Mouse (Mus musculus) olfactory bulb, adult 2 months (tissue): ENCODE results near the gene Tns2. TPM values are rescaled to one million over a fixed set of nuclear protein-coding genes. Genes with fewer than 3 reads are reported as not detected.

Source experiments
- H3K27ac ChIP-seq: fragments of 200-500 bp; 2 replicates; pipeline ENCODE4 v1.5.1; 2012; ENCODE audit warnings: low read depth, low read length; ENCODE audit not compliant: insufficient read depth
- H3K4me1 ChIP-seq: fragments of 200-500 bp; 2 replicates; pipeline ENCODE4 v1.6.1; 2012; ENCODE audit warnings: low read length; ENCODE audit not compliant: control insufficient read depth, insufficient read depth
- H3K4me3 ChIP-seq: fragments of 200-500 bp; 2 replicates; pipeline ENCODE4 v1.5.1; 2012; ENCODE audit warnings: mild to moderate bottlenecking, low read depth, low read length, moderate library complexity; ENCODE audit not compliant: insufficient read depth
- CTCF ChIP-seq: fragments of 200-500 bp; IDR thresholded peaks from 2 replicates; pipeline ENCODE4 v1.5.1; 2012; ENCODE audit warnings: low read depth, mild to moderate bottlenecking, low read length, moderate library complexity; ENCODE audit not compliant: insufficient read depth
- POLR2A ChIP-seq: fragments of 200-500 bp; IDR thresholded peaks from 2 replicates; pipeline ENCODE4 v1.6.1; 2012; ENCODE audit warnings: mild to moderate bottlenecking, low read depth, low read length, moderate library complexity; ENCODE audit not compliant: insufficient read depth
- WGBS: fragments of 180-500 bp; shearing (Covaris S2); methylation state at CpG from one replicate; pipeline ENCODE4 v1.1.7; 2018; 5-methylcytosine and 5-hydroxymethylcytosine counted together
- polyA plus RNA-seq: library from polyadenylated mRNA; stranded (reverse); fragments of >200 nt; gene quantifications from 2 replicates; pipeline ENCODE4 v1.2.4, GENCODE M21; 2012; ENCODE audit warnings: low replicate concordance; ENCODE audit not compliant: missing spikeins, insufficient read depth, insufficient read length

Gene Tns2
- polyA plus RNA-seq, 1 experiment = not detected

DNA sequence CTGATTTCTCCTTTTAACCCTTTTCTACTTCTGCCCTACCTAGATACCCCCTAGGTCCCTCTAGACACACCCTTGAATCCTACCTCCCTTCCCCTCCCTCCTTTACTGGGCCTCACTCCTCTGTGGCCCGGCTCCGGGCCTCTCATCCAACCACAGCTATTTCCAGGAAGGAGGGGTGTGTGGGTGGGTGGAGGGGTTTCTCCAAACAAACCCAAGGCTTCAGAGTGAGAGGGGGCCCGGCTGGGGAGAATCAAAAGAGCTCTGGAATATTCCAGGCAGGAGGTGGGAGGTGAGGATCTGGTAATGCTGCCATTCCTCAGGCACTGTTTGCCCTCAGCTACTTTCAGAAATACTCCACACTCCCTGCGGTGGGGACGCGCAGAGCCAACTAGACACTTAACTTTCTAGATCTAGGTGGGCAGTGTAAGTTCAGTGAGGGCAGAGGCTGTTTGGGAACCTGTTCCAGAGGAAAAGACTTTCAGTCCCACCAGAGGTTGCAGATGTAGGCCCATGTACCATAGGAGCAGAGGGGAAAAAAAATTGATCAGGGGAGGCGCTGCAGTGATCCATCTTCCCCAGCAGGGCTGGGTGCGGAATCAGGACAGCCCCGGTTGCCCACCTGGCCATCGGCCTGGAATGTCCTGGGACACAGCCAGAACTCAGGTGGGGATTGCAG, 921 bp downstream of the Tns2 start:
- Histone ChIP-seq H3K27ac (peak overlapping the region; percentile 38), H3K4me3 (peak overlapping the region; percentile 60), H3K4me1 (peaks cover 60% of the 10 kb centered on the region)
- WGBS = 49% methylated on average over 10 of the region's 10 CpGs
- TF ChIP-seq POLR2A (no peak), CTCF (peak; percentile 46; the same call in 1 of the 2 replicates)

DNA sequence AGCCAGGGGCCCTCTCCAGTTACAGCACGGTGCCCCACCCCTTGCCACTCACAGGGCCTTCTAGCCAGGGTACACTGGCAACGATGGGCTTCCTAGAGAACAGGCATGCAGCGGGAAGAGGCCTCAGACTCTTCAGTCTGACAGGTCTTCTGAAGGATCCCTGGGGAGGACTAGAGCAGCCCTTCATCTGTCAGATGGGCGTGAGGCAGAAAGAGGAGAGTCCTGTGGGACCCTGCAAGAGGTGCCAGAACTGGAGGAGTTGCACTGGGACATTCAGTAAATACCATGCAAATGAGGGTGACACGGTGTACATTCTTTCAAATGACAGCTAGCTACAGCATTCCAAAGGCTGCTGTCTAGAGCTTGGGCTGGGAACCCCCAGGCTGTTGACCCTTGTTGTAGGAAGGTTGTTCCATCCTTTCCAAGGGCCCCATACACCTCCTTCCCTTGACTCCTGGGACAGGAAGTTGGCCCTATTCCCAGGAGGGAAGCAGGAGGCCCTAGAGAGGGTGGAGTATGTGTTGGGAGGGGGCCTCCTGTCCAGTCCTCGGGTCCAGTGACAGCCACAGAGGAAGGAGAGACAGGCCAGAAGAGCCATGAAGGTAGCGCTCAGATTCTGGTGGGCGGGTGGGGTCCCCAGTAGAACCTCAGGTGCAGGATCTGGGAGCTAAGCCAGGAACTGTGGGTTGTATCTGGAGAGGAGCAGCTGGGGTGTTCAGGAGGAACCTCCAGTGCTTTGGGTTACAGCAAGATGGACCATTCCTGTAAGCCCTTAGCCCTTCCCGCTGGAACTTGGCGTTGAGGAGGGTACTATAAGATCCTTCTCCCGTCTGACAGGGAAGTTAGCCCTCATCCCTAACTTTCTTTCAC, 1.7 kb downstream of the Tns2 start:
- peak overlapping the region; percentile 2 for H3K4me3 ChIP-seq
- TF ChIP-seq CTCF (no peak), POLR2A (no peak)
- peak overlapping the region; percentile 37 for H3K27ac ChIP-seq
- 62% methylated on average over 11 of the region's 11 CpGs for WGBS
- peaks cover 64% of the 10 kb centered on the region for H3K4me1 ChIP-seq

DNA sequence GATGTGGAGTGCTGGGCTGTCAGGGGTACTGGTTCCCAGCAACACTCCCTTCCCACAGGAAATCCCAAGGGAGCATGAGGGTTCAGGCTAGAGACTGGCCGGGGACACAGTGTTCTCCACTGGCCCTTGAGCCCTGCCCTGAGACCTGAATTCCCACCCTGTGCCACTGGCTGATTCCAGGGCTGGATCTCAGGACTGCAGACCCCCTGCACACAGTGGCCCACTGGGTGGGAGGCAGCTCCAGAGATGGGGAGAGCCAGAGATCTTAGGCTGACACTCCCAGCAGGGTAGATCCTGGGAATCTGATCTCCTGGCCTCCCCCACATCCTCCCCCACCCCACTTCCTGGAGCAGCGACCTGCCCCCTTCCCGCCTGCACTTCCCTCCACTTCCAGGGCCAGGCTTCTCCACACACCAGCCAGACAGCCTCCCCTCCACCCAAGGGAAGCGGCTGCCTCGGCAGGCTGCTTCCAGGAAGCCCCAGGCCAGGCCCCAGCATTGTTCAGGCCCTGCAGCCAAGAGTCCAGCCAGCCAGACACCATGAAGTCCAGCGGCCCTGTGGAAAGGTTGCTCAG, 2.4 kb downstream of the Tns2 start:
- Histone ChIP-seq H3K4me1 (peaks cover 66% of the 10 kb centered on the region), H3K27ac (peak overlapping the region; percentile 64), H3K4me3 (peak overlapping the region; percentile 20)
- WGBS = 55% methylated on average over 6 of the region's 6 CpGs
- TF ChIP-seq POLR2A = no peak
- no peak for TF ChIP-seq CTCF

DNA sequence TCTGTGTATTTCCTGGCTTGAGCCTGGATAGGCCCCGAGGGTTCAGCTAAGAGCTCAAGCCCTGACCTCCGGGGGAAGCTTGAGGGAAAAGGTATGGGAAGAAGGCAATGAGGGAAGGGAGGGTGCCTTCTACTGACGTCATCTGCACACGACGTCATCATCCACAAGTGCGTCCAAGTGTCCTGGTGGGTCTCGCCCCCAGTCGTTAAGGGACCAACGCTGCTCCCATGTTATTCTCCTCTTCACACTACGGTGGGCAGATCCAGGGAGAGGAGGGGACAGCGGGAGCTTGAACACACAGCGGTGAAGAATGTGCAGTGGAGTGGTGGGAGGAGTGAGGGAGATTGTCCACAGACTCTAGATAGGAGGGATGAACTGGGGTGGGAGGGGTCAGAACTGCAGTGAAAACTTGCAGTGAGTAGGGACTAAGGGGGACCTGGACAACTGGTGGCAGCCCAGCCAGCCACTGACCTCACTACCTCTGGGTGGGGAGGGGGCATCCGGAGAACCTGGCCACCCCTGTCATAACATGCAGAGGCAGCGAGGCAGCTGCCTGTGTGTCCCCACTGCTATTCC, 3.2 kb downstream of the Tns2 start:
- peak overlapping the region; percentile 64 for H3K27ac ChIP-seq
- TF ChIP-seq POLR2A (no peak; the same call in 1 of the 2 replicates), CTCF (no peak)
- H3K4me1 ChIP-seq = peaks cover 72% of the 10 kb centered on the region
- 21% methylated on average over 14 of the region's 14 CpGs for WGBS
- peak overlapping the region; percentile 20 for H3K4me3 ChIP-seq

DNA sequence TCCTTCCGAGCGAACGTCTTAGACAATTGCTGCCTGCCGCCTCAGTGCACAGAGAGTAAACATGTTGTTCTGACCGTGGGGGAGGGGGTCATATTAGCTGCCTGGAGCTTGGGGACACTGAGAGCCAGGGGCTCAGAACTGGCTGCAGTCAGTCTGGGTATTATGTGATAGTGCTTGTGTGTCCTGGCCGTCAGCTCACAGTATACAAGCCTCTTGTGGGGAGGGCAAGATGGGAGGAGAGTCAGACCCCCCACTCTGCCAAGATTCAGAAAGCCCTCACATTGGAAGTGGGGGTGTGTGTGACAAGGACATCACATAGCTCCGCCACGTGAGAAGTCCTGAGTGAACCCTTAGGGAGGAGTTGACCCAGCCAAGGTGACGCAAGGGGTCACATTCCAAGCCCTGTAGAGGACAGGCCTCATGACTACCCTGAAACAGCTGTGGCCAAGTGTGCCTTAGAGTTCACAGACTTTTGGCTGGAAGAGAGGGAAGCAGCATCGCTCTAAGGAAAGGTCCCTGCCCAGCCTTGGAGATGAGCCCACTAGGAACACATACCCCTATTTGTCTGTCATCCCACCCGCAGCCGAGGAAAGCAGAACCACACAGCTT, 3.8 kb downstream of the Tns2 start:
- peak overlapping the region; percentile 20; the same call in 1 of the 2 replicates for H3K4me3 ChIP-seq
- H3K4me1 ChIP-seq = peaks cover 76% of the 10 kb centered on the region
- H3K27ac ChIP-seq = peak overlapping the region; percentile 64
- WGBS = 29% methylated on average over 12 of the region's 12 CpGs
- no peak for TF ChIP-seq POLR2A
- no peak for TF ChIP-seq CTCF

DNA sequence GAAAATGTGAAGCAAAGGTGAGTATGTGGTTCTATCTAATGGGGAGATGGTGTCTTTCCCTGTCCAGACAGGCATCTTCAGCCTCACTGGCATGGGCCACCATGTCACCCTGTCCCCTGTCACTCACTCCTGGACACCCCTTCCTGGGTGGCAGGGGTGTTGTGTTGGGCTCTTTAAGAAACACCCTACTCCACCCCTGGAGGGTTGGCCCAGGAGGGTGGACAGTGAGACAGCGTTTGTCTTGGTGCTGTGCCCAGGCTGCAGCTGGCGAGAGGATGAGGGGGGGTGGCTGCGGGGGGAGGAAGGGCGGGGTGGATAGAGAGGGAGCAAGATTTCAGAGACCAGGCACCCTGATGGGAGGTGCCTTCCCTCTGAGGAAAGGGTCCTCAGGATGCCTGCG, 5.1 kb downstream of the Tns2 start:
- peaks cover 74% of the 10 kb centered on the region for H3K4me1 ChIP-seq
- H3K4me3 ChIP-seq = no peak overlapping the region
- H3K27ac ChIP-seq = no peak overlapping the region
- no peak for TF ChIP-seq POLR2A
- no peak for TF ChIP-seq CTCF
- 14% methylated on average over 5 of the region's 5 CpGs for WGBS

DNA sequence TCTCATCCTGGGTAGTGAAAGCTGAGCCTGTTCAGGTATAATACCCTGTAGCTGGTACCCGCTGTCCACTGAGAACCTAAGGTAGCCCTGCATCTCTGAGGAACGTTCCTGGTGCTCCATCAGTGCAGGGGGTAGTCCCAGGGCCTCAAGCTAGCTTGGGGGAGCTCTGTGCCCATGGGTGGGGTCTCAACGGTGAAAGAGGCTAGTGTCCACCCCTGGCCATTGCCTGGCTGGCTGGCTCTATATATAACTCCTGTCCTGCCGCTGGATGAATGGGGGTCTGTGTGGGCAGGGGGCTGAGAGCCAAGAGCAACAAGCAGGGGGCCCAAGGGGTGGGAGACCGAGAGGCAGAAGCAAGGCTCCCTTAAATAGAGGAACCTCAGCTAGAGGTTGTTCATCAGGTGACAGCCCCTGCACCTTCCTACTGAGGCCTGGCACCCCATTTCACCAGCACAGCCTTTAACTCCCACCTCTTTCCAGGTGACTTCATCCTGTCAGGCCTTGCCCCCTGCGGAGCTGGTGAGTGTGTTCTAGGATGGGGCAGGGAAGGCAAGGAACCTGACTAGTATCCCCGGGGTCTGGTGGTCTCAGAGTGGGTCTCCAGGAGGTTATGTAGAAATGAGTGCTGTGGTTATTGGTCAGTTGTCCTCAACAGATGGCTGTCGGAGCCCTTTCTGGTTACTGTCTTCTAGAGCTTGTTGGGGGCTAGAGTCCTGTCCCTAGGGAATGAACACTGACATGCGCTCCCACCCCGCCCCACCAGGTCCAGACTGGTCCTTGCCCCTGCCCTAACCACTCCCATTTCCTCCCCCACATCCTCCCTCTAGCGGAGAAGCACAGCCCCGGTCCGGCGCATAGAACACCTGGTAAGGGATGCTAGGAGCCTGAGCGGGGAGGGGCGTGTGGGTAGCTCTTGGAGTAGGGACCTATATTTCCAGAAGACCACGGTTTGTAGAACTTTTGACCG, 5.8 kb downstream of the Tns2 start:
- WGBS = 50% methylated on average over 18 of the region's 18 CpGs
- TF ChIP-seq CTCF = no peak
- no peak for TF ChIP-seq POLR2A
- Histone ChIP-seq H3K27ac (no peak overlapping the region), H3K4me1 (peaks cover 67% of the 10 kb centered on the region), H3K4me3 (no peak overlapping the region)

- H3K4me1 ChIP-seq = peaks cover 60% of the 10 kb centered on the region
- 25% methylated on average over 38 of the region's 38 CpGs for WGBS
- H3K4me3 ChIP-seq = no peak overlapping the region
- H3K27ac ChIP-seq = no peak overlapping the region
- TF ChIP-seq CTCF (no peak), POLR2A (no peak)
Observed at GRCm38 (mm10) chr15:102106754-102107456, 6.7 kb downstream of the Tns2 start.
